Mouse (Mus musculus) lung, embryonic 15.5 days (tissue): ENCODE measurements at regions not wholly inside any gene's neighbourhood (a gene's known extent, or its start where the extent isn't known, plus 50 kb on each side); places are given as distances from the start of the nearest gene placed in this dataset.
A peak's percentile ranks its signal among the peaks of the same experiment; 100 is the strongest.

ENCODE experiments used
- ATAC-seq: fragments of 200-750 bp; cut with Nextera tagmentation; 2 replicates; pipeline ENCODE4 v1.8.0; 2017; ENCODE audit warnings: moderate number of reproducible peaks, borderline replicate concordance; ENCODE audit not compliant: low FRiP score, low TSS enrichment; ENCODE audit errors: extremely low read depth
- H3K27ac ChIP-seq: fragments of 300-500 bp; sonication (generic); 2 replicates; pipeline ENCODE4 v1.5.1; 2015; ENCODE audit warnings: moderate library complexity, mild to moderate bottlenecking, inconsistent platforms
- H3K27me3 ChIP-seq: fragments of 300-500 bp; sonication (generic); 2 replicates; pipeline ENCODE4 v1.6.1; 2015; ENCODE audit warnings: inconsistent platforms
- H3K36me3 ChIP-seq: fragments of 300-500 bp; sonication (generic); 2 replicates; pipeline ENCODE4 v1.6.1; 2015; ENCODE audit warnings: inconsistent platforms
- H3K4me1 ChIP-seq: fragments of 300-500 bp; sonication (generic); 2 replicates; pipeline ENCODE4 v1.6.1; 2015; ENCODE audit warnings: inconsistent platforms
- H3K4me2 ChIP-seq: fragments of 300-500 bp; sonication (generic); 2 replicates; pipeline ENCODE4 v1.6.1; 2015; ENCODE audit warnings: inconsistent platforms, mild to moderate bottlenecking, moderate library complexity
- H3K4me3 ChIP-seq: fragments of 300-500 bp; sonication (generic); 2 replicates; pipeline ENCODE4 v1.5.1; 2015; ENCODE audit warnings: mild to moderate bottlenecking, inconsistent platforms
- H3K9ac ChIP-seq: fragments of 300-500 bp; sonication (generic); 2 replicates; pipeline ENCODE4 v1.6.1; 2015; ENCODE audit warnings: inconsistent platforms
- H3K9me3 ChIP-seq: fragments of 300-500 bp; sonication (generic); 2 replicates; pipeline ENCODE4 v1.6.1; 2016; ENCODE audit warnings: inconsistent platforms
- WGBS: fragments of 180-500 bp; shearing (Covaris S2); methylation state at CpG from one replicate; pipeline ENCODE4 v1.1.7; 2015; 5-methylcytosine and 5-hydroxymethylcytosine counted together

GRCm38 (mm10) chr2:124920265-124920664 lies 147.7 kb upstream of the Slc24a5 start:
- 32% methylated on average over 2 of the region's 2 CpGs for WGBS
- no peak overlapping the region for H3K27ac ChIP-seq
- no peak for ATAC-seq

GRCm38 (mm10) chr2:124927882-124928758 lies 139.8 kb upstream of the Slc24a5 start:
- no peak overlapping the region for H3K9ac ChIP-seq
- no peaks in the 10 kb centered on the region for H3K36me3 ChIP-seq
- no peak overlapping the region for H3K27ac ChIP-seq
- no peaks in the 10 kb centered on the region for H3K9me3 ChIP-seq
- ATAC-seq = peak; percentile 79; the same call in 1 of the 2 replicates
- no peak overlapping the region for H3K4me3 ChIP-seq
- no peaks in the 10 kb centered on the region for H3K27me3 ChIP-seq
- 77% methylated on average over 10 of the region's 10 CpGs for WGBS
- H3K4me2 ChIP-seq = no peak overlapping the region
- H3K4me1 ChIP-seq = no peaks in the 10 kb centered on the region

More at GRCm38 (mm10) chr2:124920265-124920664, 147.7 kb upstream of the Slc24a5 start:
- no peaks in the 10 kb centered on the region for H3K27me3 ChIP-seq
- no peak overlapping the region for H3K9ac ChIP-seq
- H3K36me3 ChIP-seq = no peaks in the 10 kb centered on the region
- H3K4me2 ChIP-seq = no peak overlapping the region
- H3K4me3 ChIP-seq = no peak overlapping the region
- H3K9me3 ChIP-seq = no peaks in the 10 kb centered on the region
- 0 out of 2 replicates have a peak, but pooled peaks cover 6% of the 10 kb centered on the region for H3K4me1 ChIP-seq

DNA sequence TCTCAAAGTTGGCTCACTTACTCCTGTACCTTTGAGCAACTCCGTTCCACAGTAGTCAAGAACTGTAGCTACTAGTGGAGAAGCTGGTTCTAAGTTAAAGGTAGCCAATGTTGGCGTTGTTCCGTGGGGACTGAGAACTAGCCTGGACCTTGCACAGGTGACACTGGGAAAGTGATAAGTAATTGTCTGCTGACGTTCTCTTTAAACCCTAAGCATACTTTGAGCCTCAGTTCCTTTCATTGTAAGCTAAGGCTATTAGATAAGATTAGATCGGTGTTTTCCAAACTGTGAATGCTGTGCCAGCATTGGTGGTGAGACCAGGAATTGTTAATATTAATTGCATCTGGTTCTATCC lies 139.2 kb upstream of the Slc24a5 start:
- ATAC-seq = no peak
- Histone ChIP-seq H3K9ac (no peak overlapping the region), H3K9me3 (no peaks in the 10 kb centered on the region), H3K27ac (no peak overlapping the region), H3K36me3 (no peaks in the 10 kb centered on the region), H3K4me1 (no peaks in the 10 kb centered on the region), H3K27me3 (no peaks in the 10 kb centered on the region), H3K4me3 (no peak overlapping the region), H3K4me2 (no peak overlapping the region)
- WGBS = 56% methylated on average over 5 of the region's 5 CpGs

DNA sequence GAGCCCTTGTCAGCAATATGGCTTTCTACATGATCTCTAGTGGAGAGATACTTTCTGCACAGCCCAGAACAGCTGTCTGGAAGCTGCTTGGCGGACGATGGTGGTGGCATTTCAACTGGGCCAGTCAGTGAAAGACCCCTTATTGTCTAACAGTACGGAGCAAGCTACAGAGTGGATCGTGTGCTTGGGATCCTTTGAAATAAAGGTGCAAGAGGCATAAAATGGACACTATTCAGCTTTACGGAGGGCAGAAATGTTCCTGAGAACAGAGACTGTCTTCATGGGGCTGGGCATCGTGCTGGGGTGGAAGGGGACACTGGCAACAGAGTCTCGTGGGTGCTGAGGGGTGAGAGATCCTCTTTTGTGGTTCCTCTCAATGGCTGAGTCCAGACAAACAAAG lies 137.2 kb upstream of the Slc24a5 start:
- no peak overlapping the region for H3K4me3 ChIP-seq

DNA sequence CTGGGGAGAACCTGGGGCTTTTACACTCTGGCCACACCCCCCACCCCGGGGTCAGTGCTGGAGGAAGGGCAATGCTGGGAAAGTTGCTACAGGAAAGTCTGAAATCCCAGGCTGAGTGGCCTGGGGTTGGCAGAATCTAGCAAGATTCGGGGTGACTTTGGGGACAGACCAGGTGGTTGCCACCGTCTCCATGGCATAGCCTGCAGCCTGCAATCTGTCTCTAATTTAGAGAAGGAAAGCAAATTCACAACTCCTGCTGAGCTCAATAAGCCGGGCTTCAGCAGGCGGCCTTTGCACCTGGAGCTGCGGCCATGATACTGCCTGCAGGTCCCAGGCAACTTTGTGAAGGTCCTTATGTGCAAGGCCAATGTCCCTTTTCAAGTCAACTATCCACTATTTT lies 135.4 kb upstream of the Slc24a5 start:
- WGBS = 57% methylated on average over 6 of the region's 6 CpGs
- H3K36me3 ChIP-seq = no peaks in the 10 kb centered on the region
- no peaks in the 10 kb centered on the region for H3K27me3 ChIP-seq

More for the DNA sequence above, 137.2 kb upstream of the Slc24a5 start:
- no peak overlapping the region for H3K27ac ChIP-seq
- H3K9me3 ChIP-seq = no peaks in the 10 kb centered on the region
- H3K4me1 ChIP-seq = no peaks in the 10 kb centered on the region
- H3K36me3 ChIP-seq = no peaks in the 10 kb centered on the region
- no peak overlapping the region for H3K4me2 ChIP-seq
- no peak for ATAC-seq
- WGBS = 79% methylated on average over 7 of the region's 7 CpGs
- H3K27me3 ChIP-seq = no peaks in the 10 kb centered on the region
- H3K9ac ChIP-seq = no peak overlapping the region

DNA sequence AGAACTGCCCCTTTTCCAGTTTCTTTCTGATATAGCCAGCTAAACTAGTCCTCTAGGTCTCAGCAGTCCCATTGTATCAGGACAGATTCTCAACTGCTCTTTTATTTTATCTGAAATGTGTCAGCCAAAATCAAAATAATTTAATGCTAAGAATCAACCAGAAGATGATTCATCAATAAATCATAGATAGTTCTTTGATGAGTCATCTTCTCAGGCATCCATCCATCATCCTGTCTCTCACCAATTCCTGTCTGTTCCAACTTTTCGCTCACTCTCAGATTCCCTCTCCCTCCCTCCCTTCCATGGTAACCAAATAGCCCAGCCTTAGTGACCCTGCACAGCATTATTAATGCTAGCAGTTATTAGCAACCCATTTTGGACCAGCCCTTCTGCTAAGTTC lies 134.0 kb upstream of the Slc24a5 start:
- Histone ChIP-seq H3K27me3 (no peaks in the 10 kb centered on the region), H3K4me2 (no peak overlapping the region), H3K27ac (no peak overlapping the region), H3K9me3 (no peaks in the 10 kb centered on the region), H3K36me3 (no peaks in the 10 kb centered on the region), H3K4me3 (no peak overlapping the region), H3K4me1 (no peaks in the 10 kb centered on the region), H3K9ac (no peak overlapping the region)
- no peak for ATAC-seq
- WGBS = 56% methylated on average over 1 of the region's 1 CpGs

More for the DNA sequence above, 135.4 kb upstream of the Slc24a5 start:
- no peaks in the 10 kb centered on the region for H3K9me3 ChIP-seq
- H3K27ac ChIP-seq = no peak overlapping the region
- H3K9ac ChIP-seq = no peak overlapping the region
- no peak overlapping the region for H3K4me2 ChIP-seq
- no peak overlapping the region for H3K4me3 ChIP-seq
- no peaks in the 10 kb centered on the region for H3K4me1 ChIP-seq
- ATAC-seq = no peak

DNA sequence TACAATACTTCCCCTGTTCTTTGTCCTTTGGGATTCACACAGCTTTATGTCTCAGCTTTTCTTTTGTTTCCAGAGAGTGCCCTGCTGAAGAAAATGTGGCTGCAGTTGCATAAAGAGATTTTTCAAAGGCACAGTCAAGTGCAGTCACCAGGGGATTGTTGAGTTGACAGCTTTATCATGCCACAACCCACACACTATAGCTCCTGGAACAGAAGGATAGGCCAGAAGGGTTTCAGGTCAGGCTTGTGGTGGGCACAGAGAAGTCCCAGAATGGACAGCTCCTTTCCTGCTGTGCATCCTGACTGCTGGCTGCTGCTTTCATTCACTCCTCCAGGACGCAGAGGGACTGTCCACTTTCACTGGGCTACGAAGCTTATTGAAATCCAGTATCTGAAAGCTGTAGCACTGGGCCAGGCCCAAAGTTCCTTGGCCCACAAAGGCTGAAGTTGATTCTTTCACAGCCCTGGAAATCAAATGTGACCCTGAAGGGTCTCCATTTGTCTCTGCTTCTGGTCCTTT lies 119.6 kb upstream of the Slc24a5 start:
- Histone ChIP-seq H3K4me3 (no peak overlapping the region), H3K9ac (no peak overlapping the region), H3K27me3 (no peaks in the 10 kb centered on the region), H3K4me1 (no peaks in the 10 kb centered on the region), H3K36me3 (no peaks in the 10 kb centered on the region), H3K27ac (no peak overlapping the region), H3K4me2 (no peak overlapping the region), H3K9me3 (no peaks in the 10 kb centered on the region)
- no peak for ATAC-seq
- WGBS = 51% methylated on average over 2 of the region's 2 CpGs

DNA sequence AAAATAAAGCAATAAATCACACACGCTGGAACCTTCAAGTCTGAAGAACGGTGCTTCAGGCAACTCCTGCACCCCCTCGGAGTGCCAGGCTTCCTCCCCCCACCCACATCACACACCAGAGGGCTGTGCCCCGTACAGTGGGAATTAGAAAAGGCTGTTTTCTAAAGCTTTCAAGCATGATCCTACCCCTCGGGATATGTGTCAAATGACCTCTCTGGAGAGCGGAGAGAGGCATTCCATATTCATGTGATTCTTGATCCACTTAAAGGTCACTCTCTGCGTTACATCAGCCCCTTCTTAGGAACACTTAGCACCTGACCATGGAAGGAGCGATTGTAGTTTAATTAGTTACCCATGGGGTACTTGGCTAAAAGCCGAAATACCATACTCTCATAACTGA lies 119.1 kb upstream of the Slc24a5 start:
- Histone ChIP-seq H3K27ac (no peak overlapping the region), H3K27me3 (no peaks in the 10 kb centered on the region), H3K4me3 (no peak overlapping the region), H3K4me1 (no peaks in the 10 kb centered on the region), H3K9ac (no peak overlapping the region), H3K36me3 (no peaks in the 10 kb centered on the region), H3K4me2 (no peak overlapping the region), H3K9me3 (no peaks in the 10 kb centered on the region)
- 64% methylated on average over 9 of the region's 9 CpGs for WGBS
- no peak for ATAC-seq

GRCm38 (mm10) chr2:124952212-124952611 lies 115.7 kb upstream of the Slc24a5 start:
- 46% methylated on average over 4 of the region's 4 CpGs for WGBS
- Histone ChIP-seq H3K9ac (no peak overlapping the region), H3K4me3 (no peak overlapping the region), H3K36me3 (no peaks in the 10 kb centered on the region), H3K9me3 (no peaks in the 10 kb centered on the region), H3K27ac (no peak overlapping the region), H3K4me2 (no peak overlapping the region), H3K4me1 (no peaks in the 10 kb centered on the region), H3K27me3 (no peaks in the 10 kb centered on the region)
- ATAC-seq = no peak

DNA sequence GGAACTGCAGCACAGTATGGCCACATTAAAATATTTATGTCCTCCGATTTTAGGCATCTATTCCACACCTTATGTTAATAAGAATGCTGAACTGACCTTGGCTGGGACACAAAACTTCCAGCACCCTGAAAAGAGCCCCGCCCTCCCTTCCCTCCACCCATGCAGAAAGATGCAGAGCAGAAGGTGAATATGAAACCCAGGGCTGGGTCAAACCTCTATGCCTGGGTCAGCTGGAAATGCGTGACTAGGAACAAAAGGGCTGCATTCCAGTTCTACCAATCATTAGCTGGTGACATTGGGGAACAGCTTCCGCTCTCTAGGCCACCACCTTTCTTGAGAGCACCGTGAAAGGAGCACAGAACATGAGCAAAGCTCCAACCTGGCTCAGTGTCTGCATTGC lies 114.9 kb upstream of the Slc24a5 start:
- H3K4me2 ChIP-seq = no peak overlapping the region
- WGBS = 66% methylated on average over 5 of the region's 5 CpGs
- ATAC-seq = no peak
- H3K9ac ChIP-seq = no peak overlapping the region
- no peaks in the 10 kb centered on the region for H3K9me3 ChIP-seq
- no peak overlapping the region for H3K4me3 ChIP-seq
- H3K4me1 ChIP-seq = no peaks in the 10 kb centered on the region
- no peak overlapping the region for H3K27ac ChIP-seq
- H3K27me3 ChIP-seq = no peaks in the 10 kb centered on the region
- no peaks in the 10 kb centered on the region for H3K36me3 ChIP-seq

DNA sequence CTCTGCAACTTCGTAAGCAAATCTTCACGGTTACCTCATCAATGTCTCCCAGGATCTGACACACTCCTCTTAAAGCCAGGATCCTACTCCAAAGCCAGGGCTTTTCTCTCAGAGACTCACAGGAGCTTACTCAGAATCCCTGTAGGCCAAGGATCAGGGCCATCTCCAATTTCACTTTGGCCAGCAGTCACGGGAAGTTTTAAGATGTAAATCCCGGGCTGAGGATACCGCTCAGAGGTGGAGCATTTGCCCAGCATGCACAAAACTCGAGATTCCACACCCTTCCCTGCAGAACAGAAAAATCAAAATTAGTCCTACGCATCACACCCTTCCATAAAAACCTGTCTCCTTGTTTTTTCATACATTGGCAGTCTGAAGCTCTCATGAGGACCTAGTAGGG lies 112.1 kb upstream of the Slc24a5 start:
- WGBS = 46% methylated on average over 7 of the region's 7 CpGs
- Histone ChIP-seq H3K36me3 (no peaks in the 10 kb centered on the region), H3K27ac (no peak overlapping the region), H3K4me2 (no peak overlapping the region), H3K4me1 (no peaks in the 10 kb centered on the region), H3K27me3 (no peaks in the 10 kb centered on the region), H3K9ac (no peak overlapping the region), H3K4me3 (no peak overlapping the region), H3K9me3 (no peaks in the 10 kb centered on the region)
- no peak for ATAC-seq

DNA sequence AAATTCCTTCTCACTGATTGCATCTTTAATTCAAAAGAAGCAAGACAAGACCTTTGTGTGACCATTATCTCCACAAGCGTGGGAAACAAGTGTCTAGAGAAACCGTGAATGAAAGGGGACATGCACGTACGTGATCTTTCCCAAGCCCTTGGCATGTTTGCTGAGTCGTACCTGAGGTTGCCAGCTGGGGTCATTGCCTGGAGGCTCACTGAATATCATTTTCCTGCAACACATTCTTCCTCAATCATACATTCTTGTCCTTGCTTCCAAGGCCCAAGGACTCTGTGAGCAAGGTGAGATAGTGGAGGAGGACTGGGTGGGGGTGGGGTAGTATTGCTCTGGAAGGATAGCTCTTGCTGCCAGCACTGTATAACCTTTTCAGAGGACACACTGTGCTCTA lies 108.5 kb upstream of the Slc24a5 start:
- H3K27me3 ChIP-seq = no peaks in the 10 kb centered on the region
- no peak for ATAC-seq
- 72% methylated on average over 5 of the region's 5 CpGs for WGBS

More for the DNA sequence above, 108.5 kb upstream of the Slc24a5 start:
- H3K4me1 ChIP-seq = no peaks in the 10 kb centered on the region
- no peaks in the 10 kb centered on the region for H3K36me3 ChIP-seq
- no peaks in the 10 kb centered on the region for H3K9me3 ChIP-seq
- H3K9ac ChIP-seq = no peak overlapping the region
- H3K4me2 ChIP-seq = no peak overlapping the region
- no peak overlapping the region for H3K4me3 ChIP-seq
- H3K27ac ChIP-seq = no peak overlapping the region
